15 mouse cellular contexts compared by ENCODE assay signal in the genomic region with DNA sequence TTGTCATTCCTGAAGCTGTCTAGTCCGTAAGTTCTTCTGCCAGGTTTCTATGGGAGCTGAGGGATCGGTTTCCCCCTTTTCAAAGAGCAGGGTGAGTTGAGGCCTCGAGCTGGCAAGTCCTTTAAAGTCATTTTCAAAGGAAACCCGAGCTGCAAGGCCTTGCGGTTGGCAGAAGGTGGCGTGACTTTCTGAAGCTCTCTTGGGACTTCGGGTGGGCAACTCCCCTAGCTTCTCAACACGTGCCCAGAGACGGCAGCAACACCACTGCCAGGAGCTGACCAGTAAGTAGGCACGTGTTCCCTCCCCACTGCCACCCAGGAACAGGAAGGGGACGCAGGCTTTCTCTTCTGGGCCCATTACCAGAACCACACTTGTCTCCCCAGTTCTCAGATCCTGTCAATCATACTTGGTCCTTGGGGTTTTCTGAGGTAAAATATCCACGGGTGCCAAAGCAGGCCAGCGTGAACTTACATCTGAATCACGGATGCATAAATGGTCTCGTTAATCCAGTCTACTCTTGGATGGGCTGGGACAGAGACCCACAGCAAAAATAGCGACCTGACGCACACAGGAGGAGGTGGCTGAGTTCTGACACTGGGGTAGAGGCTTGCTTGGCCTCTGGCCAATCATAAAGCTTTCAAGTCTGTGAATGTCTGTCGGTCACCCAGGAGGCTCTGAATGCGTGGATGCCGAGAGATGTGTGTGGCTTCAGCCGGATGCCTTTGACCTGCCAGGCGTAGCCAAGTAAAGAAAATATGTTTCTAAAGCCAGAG. TPM values are rescaled to one million over a fixed set of nuclear protein-coding genes. Genes with fewer than 3 reads are reported as not detected.
DNase-seq lines count a peak whose midpoint lies in the region; ATAC-seq lines count a peak whose summit lies in the region.
"Had no signal": no experiment of that assay in that cellular context is flagged by ENCODE, and none has a peak within 500 bp of the region (broad histone marks: within the 10 kb centered on the region; RNA-seq: fewer than 3 reads in every experiment).

No protein-coding gene starts in this region.

- H3K4me2 ChIP-seq in hindbrain, embryonic 16.5 days (ENCODE audit: low read length) = no peak overlapping the region
- H3K4me2 ChIP-seq: heart, embryonic 13.5 days; limb, embryonic 15.5 days had no signal

- ATAC-seq in hindbrain, embryonic 16.5 days = peak; percentile 79

- H3K27ac ChIP-seq in heart, embryonic 10.5 days = no peak overlapping the region
- H3K27ac ChIP-seq in hindbrain, embryonic 16.5 days (ENCODE audit: low read depth, low read length) = no peak overlapping the region
- H3K27ac ChIP-seq: heart, embryonic 13.5 days; limb, embryonic 15.5 days had no signal

- no peak overlapping the region for H3K4me3 ChIP-seq in heart, embryonic 10.5 days
- no peak overlapping the region for H3K4me3 ChIP-seq in hindbrain, embryonic 16.5 days (ENCODE audit: low read length)
- H3K4me3 ChIP-seq: heart, embryonic 13.5 days; limb, embryonic 15.5 days had no signal

- H3K4me1 ChIP-seq in heart, embryonic 10.5 days = 0 out of 2 replicates have a peak, but pooled peaks cover 3% of the 10 kb centered on the region
- no peaks in the 10 kb centered on the region for H3K4me1 ChIP-seq in hindbrain, embryonic 16.5 days (ENCODE audit: control insufficient read depth, insufficient read depth, low read depth, low read length)

- H3K9ac ChIP-seq in hindbrain, embryonic 16.5 days (ENCODE audit: low read depth, low read length) = no peak overlapping the region
- H3K9ac ChIP-seq: heart, embryonic 13.5 days; limb, embryonic 15.5 days had no signal

- no peaks in the 10 kb centered on the region for H3K36me3 ChIP-seq in heart, embryonic 10.5 days
- H3K36me3 ChIP-seq in hindbrain, embryonic 16.5 days (ENCODE audit: control insufficient read depth, insufficient read depth, low read length) = peaks cover 3% of the 10 kb centered on the region; the same call in 1 of the 2 replicates
- H3K36me3 ChIP-seq: G1E had no signal

- H3K9me3 ChIP-seq in heart, embryonic 10.5 days = no peaks in the 10 kb centered on the region
- no peaks in the 10 kb centered on the region for H3K9me3 ChIP-seq in hindbrain, embryonic 16.5 days (ENCODE audit: control insufficient read depth, low read length)
- H3K9me3 ChIP-seq: heart, embryonic 13.5 days; limb, embryonic 15.5 days had no signal

- WGBS in heart, embryonic 10.5 days = 74% methylated on average over 22 of the region's 22 CpGs
- WGBS in hindbrain, embryonic 16.5 days = 49% methylated on average over 22 of the region's 22 CpGs

- no peaks in the 10 kb centered on the region for H3K27me3 ChIP-seq in heart, embryonic 10.5 days (ENCODE audit: insufficient read depth, poor library complexity, severe bottlenecking)
- H3K27me3 ChIP-seq in hindbrain, embryonic 16.5 days (replicated peaks; ENCODE audit: control insufficient read depth, insufficient read depth, low read length) = no peaks in the 10 kb centered on the region
- H3K27me3 ChIP-seq: heart, embryonic 13.5 days; limb, embryonic 15.5 days had no signal

- DNase-seq in adrenal gland, adult (ENCODE audit: inconsistent age in 2 of 2, low spot score in 1 of 2) = peak; percentile 48 to 83
- no peak for DNase-seq in adrenal gland, adult 8-10 months
- DNase-seq in heart, embryonic 10.5 days (ENCODE audit: low spot score) = peak; percentile 54
- DNase-seq in heart, postnatal 4 days = no peak
- DNase-seq in A20 (ENCODE audit: low read depth, low spot score) = peak; percentile 44
- DNase-seq in T-cell, adult 2 months (ENCODE audit: low spot score) = no peak
- DNase-seq in ovary, postnatal 10 days (ENCODE audit: low spot score) = no peak
- DNase-seq: kidney, adult 11 months; lung, postnatal 14 days; right cerebral cortex, postnatal 4 days had no signal

RNA-seq across cellular contexts. Expression of gene Gm37419, which starts 24.2 kb away (rescaled TPM):
- not detected for total RNA-seq in adrenal gland, adult 8-10 months (2022)
- polyA plus RNA-seq in heart, embryonic 10.5 days (2016; fragmentation: Nextera tagmentation; extraction: Ambion mirVana) = not detected in 2 replicates
- not detected for total RNA-seq in heart, postnatal 4 days (2021)
- not detected in 2 replicates for polyA plus RNA-seq in hindbrain, embryonic 16.5 days (2015; fragmentation: Nextera tagmentation; extraction: Ambion mirVana)
- total RNA-seq: G1E; layer of hippocampus, postnatal 10 days had no signal
- polyA plus RNA-seq: G1E; heart, embryonic 13.5 days; limb, embryonic 15.5 days had no signal

RNA-seq across cellular contexts. Expression of gene Bcl6, which starts 24.6 kb away (rescaled TPM):
- total RNA-seq in adrenal gland, adult 8-10 months (2022) = 10 to 100 TPM; 11.5 to 65.2 (median 59.2) TPM
- 0.05 and 0.11 TPM in 2 replicates for polyA plus RNA-seq in heart, embryonic 10.5 days (2016; fragmentation: Nextera tagmentation; extraction: Ambion mirVana)
- 1 to 10 TPM; 1.5 TPM for total RNA-seq in heart, postnatal 4 days (2021)
- polyA plus RNA-seq in hindbrain, embryonic 16.5 days (2015; fragmentation: Nextera tagmentation; extraction: Ambion mirVana) = 0.76 and 0.79 TPM in 2 replicates
- polyA plus RNA-seq: G1E had no signal

RNA-seq across cellular contexts. Expression of gene Rtp2, which starts 31.9 kb away (rescaled TPM):
- not detected for total RNA-seq in adrenal gland, adult 8-10 months (2022)
- polyA plus RNA-seq in heart, embryonic 10.5 days (2016; fragmentation: Nextera tagmentation; extraction: Ambion mirVana) = not detected in 2 replicates
- total RNA-seq in heart, postnatal 4 days (2021) = not detected
- polyA plus RNA-seq in hindbrain, embryonic 16.5 days (2015; fragmentation: Nextera tagmentation; extraction: Ambion mirVana) = 0.12 TPM in 1 of 2 replicates, not detected in the other
- total RNA-seq: G1E had no signal
- polyA plus RNA-seq: G1E; heart, embryonic 13.5 days; limb, embryonic 15.5 days had no signal

Comparison
In these comparisons a context has a peak if more than half of its experiments do, and no peak if none do; other contexts are left out.
1. DNase-seq: peak in adrenal gland, adult (2 of 2), heart, embryonic 10.5 days (single experiment) and A20 (single experiment); none in adrenal gland, adult 8-10 months (single experiment), heart, postnatal 4 days (single experiment), T-cell, adult 2 months (single experiment) and ovary, postnatal 10 days (single experiment).
2. RNA of gene Bcl6, which starts 24.6 kb away (total RNA-seq): 11.5 to 65.2 TPM in adrenal gland, adult 8-10 months; 1.5 TPM in heart, postnatal 4 days; every median in the first group is over 4 times any median in the second.